Mouse (Mus musculus) naive thymus-derived CD4-positive, alpha-beta T cell, adult 5 months (primary cell): ENCODE measurements around the gene Olfr467. TPM values are rescaled to one million over a fixed set of nuclear protein-coding genes. Genes with fewer than 3 reads are reported as not detected.

Source experiments
- polyA plus RNA-seq: library from polyadenylated mRNA; unstranded; fragments of 100-300 nt; shearing (Covaris generic); gene quantifications from one replicate; pipeline ENCODE4 v1.2.1, GENCODE M21; 2017

Gene Olfr467
- not detected for polyA plus RNA-seq

DNA sequence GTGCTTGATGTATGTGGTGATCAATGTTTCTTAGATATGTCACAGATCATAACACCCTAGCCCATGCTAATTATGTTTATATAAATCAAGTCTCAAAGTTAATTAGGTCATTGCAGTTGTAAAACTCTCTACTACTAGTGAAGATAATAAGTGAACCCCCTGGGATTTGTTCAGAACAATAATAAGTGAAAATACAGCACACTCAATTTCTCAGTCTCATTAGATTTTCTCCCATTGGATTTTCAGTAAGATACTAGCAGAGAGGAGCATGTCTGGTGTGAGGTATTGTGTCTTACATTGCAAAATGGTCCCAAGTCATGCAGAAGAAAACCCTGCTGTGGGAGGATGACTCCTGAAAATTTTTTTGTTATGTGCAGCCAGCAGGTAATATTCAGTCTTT is at the start of gene Olfr467:
TSS of gene Olfr467 (plus strand) at position 301 of the 400 bp plus-strand sequence.

DNA sequence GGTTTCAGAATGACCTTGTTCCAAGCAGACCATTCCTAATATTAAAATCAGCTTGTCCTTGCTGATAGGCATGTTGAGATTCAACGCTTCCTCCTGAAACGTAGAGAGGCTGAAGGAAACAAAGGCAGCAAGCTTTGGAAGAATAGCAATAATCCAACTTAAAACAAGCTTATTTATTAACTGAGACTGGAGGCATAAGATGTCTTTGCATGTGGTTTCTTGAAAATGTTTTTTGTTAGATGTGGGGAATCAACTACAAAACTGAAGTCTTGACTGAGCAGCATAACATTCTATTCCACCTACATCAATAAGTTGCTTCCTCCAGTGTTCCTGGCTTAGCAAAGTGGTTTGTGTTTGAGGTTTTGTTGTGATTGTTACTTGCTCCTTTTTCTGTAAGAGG is 11.0 kb upstream of the Olfr467 start, which contains the start of gene Ovch2:
TSS of gene Ovch2 (minus strand) at position 101 of the 400 bp plus-strand sequence.

DNA sequence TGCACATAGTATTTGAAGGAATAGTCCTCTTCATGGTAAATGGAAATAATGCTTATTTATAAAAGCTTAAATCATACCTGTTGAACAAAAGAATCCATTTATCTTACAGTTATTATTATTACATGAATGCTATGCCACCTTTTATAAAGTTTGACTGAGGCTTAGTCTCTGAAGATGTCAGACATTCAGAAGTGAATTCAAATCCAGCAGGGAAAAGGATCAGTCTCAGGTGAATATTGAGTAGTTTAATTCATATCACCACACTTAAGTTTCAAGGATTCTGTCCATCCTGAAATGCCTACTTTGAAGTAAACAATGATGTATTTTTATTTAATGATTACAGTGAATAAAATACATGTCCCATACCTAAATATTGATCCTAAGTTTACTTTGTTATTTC is 13.4 kb downstream of the Olfr467 start, which contains the start of gene Olfr469:
TSS of gene Olfr469 (minus strand) at position 101 of the 400 bp plus-strand sequence.

DNA sequence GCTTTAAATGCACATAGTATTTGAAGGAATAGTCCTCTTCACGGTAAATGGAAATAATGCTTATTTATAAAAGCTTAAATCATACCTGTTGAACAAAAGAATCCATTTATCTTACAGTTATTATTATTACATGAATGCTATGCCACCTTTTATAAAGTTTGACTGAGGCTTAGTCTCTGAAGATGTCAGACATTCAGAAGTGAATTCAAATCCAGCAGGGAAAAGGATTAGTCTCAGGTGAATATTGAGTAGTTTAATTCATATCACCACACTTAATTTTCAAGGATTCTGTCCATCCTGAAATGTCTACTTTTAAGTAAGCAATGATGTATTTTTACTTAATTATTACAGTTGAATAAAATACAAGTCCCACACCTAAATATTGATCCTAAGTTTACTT is 35.3 kb downstream of the Olfr467 start, which contains the start of gene Olfr470:
TSS of gene Olfr470 (minus strand) at position 101 of the 400 bp plus-strand sequence.

Other genes with a start within 250 kb of the Olfr467 start
- not detected for gene Olfml1, start 244.8 kb upstream of the Olfr467 start, polyA plus RNA-seq
- gene Ppfibp2, start 217.1 kb upstream of the Olfr467 start, polyA plus RNA-seq: 0.22 TPM
- gene 5330417H12Rik, start 187.1 kb upstream of the Olfr467 start, polyA plus RNA-seq: not detected
- gene Cyb5r2, start 54.2 kb upstream of the Olfr467 start, polyA plus RNA-seq: not detected
- not detected for gene Ovch2, start 11.1 kb upstream of the Olfr467 start, polyA plus RNA-seq
- not detected for gene Olfr469, start 13.3 kb downstream of the Olfr467 start, polyA plus RNA-seq
- gene Olfr470, start 35.2 kb downstream of the Olfr467 start, polyA plus RNA-seq: not detected
- gene Olfr472, start 85.6 kb downstream of the Olfr467 start, polyA plus RNA-seq: 0.11 TPM
- gene Olfr473, start 118.2 kb downstream of the Olfr467 start, polyA plus RNA-seq: not detected
- gene Olfr474, start 142.4 kb downstream of the Olfr467 start, polyA plus RNA-seq: not detected
- not detected for gene Olfr476, start 152.5 kb downstream of the Olfr467 start, polyA plus RNA-seq
- not detected for gene Olfr477, start 174.4 kb downstream of the Olfr467 start, polyA plus RNA-seq
- not detected for gene Olfr478, start 221.7 kb downstream of the Olfr467 start, polyA plus RNA-seq
- gene Olfr479, start 238.4 kb downstream of the Olfr467 start, polyA plus RNA-seq: not detected